Mouse (Mus musculus): ENCODE data around the gene Tmem63c. TPM values are rescaled to one million over a fixed set of nuclear protein-coding genes. Genes with fewer than 3 reads are reported as not detected.

Gene Tmem63c
- 10.3 and 11.1 TPM in 2 replicates for polyA plus RNA-seq (2015; fragmentation: Nextera tagmentation; extraction: Ambion mirVana)

DNA sequence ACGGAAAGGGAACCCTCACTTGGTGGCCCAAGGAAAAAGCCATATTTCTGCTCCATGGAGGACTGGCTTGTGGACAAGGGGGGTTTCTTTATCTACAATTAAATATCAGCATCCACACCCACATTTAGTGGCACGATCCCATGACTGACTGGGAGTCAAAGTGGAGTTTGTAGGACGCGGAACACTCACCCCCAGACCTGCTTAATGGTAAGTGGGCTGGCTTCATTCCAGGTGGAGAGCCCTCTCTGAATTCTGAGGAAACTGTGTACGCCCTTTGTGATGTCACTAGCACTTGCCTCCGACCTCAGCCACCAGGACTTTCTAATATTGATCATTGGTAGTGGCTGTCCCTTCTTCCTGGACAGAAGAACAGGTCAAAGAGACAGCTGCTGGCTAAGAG, at the start of gene Tmem63c:
Gene Tmem63c, plus strand, starts transcription at position 301 of the 400 bp plus-strand sequence.
- no peaks in the 10 kb centered on the region for H3K36me3 ChIP-seq
- ATAC-seq (ENCODE audit: low FRiP score, low read depth), result no peak
- no peaks in the 10 kb centered on the region for H3K9me3 ChIP-seq
- H3K9ac ChIP-seq, result no peak within 1 kb of the TSS
- H3K27me3 ChIP-seq, result no peaks in the 10 kb centered on the region
- 84% methylated on average over 6 of the region's 6 CpGs for WGBS
- H3K4me3 ChIP-seq, result no peak within 1 kb of the TSS
- H3K27ac ChIP-seq (replicated peaks), result no peak within 1 kb of the TSS
- no peaks in the 10 kb centered on the region for H3K4me1 ChIP-seq (replicated peaks)
- no peak within 1 kb of the TSS for H3K4me2 ChIP-seq

DNA sequence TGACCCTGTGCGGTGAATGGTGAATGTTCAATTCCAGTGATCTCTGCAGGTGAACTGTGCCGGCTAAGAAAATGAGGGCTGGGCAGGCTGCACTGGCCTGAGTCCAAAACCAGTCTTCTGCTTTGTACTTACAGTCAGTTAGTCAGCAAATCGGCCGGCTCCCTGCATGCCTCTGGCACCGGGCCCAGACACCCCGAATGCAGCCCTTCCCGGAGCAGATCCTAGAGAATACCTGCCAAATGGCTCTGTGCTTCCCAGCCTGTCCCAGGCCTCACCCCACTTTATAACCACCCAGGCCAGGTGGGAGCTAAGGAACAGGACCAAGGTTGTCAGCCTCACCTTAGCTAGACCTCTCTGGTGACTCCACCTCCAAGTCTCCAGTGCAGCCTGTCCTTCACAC, 47.9 kb upstream of the Tmem63c start:
- Histone ChIP-seq H3K4me2 (no peak overlapping the region), H3K4me1 (replicated peaks) (peaks cover 51% of the 10 kb centered on the region), H3K9ac (no peak overlapping the region), H3K36me3 (no peaks in the 10 kb centered on the region), H3K27me3 (no peaks in the 10 kb centered on the region), H3K27ac (replicated peaks) (peak overlapping the region; percentile 80), H3K9me3 (no peaks in the 10 kb centered on the region), H3K4me3 (no peak overlapping the region)
- WGBS, result 28% methylated on average over 7 of the region's 7 CpGs
- 0 out of 2 replicates have a peak, but pooled peaks have one; percentile 10 for ATAC-seq (ENCODE audit: low FRiP score, low read depth)

DNA sequence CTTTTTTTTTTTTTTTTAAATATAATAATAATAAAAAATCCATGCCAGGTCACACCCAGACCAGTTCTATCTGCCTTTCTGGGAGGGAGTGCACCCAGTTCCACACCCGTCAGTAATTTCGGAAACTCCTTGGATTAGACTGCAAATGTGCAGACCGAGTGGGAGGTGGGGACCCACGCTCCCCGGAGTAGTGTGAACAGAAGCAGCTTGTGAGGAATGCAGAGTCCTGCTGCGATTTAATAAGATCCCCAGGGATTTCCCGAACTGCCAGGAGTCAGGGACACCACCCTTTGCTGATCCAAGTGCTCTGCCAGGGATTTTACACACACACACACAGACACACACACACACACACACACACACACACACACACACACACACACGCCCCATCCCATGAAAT, 47.4 kb upstream of the Tmem63c start:
- Histone ChIP-seq H3K9ac (no peak overlapping the region), H3K4me2 (peak overlapping the region; percentile 57; the same call in 1 of the 2 replicates), H3K4me3 (no peak overlapping the region), H3K27me3 (no peaks in the 10 kb centered on the region), H3K27ac (replicated peaks) (peak overlapping the region; percentile 80), H3K9me3 (no peaks in the 10 kb centered on the region), H3K4me1 (replicated peaks) (peaks cover 55% of the 10 kb centered on the region), H3K36me3 (no peaks in the 10 kb centered on the region)
- 37% methylated on average over 8 of the region's 8 CpGs for WGBS
- no peak for ATAC-seq (ENCODE audit: low FRiP score, low read depth)

DNA sequence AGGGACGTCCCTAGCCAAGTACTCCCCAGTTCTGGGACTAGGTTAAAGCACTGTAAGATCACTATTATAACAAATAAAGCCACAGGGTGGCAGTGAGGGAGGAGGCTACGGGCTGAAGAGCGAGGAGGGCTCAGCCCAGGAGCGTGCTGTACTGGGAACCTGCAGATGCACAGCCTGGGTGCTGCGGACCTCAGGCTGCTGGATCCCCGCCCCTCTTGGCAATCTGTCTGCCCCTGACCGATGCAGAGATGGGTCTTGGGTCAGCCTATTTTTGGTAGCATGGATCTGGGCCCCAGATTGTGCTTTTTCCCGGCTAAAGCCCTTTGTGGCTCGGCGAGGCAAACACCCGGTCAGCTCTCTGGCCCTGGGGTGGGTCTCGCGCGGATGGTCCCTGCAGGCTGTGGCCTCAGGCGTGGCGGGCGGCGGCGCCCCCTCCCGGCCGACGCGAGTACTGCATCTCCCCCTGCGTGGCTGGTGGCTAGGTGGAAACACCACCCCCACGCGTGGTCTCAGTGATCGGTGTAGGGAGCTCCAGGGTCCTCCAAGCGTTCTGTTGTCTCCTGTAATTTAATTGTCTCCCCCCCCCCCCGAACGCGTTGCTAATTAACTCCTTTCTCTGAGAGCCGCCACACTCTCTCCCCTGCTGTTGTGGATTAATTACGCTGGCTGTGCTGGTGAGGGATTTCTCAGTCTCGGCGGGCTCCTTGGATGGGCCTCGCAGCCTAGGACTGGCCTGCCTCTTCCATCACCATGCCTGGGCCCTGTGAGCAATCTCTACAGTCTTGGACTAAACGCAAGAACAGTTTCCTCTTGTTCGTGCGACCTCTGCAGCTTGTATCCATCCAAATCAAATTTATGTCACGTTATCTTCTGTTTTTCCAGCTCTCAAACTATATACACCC, 46.5 kb upstream of the Tmem63c start:
- Histone ChIP-seq H3K9me3 (no peaks in the 10 kb centered on the region), H3K4me1 (replicated peaks) (peaks cover 50% of the 10 kb centered on the region), H3K36me3 (no peaks in the 10 kb centered on the region), H3K9ac (peak overlapping the region; percentile 30), H3K4me2 (peak overlapping the region; percentile 57), H3K27me3 (0 out of 2 replicates have a peak, but pooled peaks cover 1% of the 10 kb centered on the region), H3K4me3 (peak overlapping the region; percentile 31), H3K27ac (replicated peaks) (peak overlapping the region; percentile 80)
- ATAC-seq (ENCODE audit: low FRiP score, low read depth), result peak; percentile 76
- WGBS, result 4% methylated on average over 40 of the region's 40 CpGs

DNA sequence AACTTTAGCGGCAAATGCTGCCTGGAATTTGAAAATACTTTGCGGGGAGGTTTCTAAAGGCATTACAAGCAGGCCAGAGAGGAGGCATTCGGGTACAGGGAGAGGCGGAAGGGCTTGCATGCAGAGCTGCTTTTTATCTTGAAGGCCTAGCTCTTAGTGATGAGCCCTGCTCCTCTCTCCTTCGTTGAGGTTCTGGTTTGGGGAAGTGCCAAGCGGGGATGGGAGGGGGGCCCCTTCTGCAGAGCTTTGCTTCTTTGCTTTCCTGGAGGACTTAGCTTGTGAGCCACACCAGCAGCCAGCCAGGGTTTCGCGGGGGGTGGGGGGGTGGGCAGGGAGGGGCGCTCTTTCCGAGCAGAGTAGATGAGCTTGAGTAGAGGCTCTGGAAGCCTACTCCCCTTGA, 45.4 kb upstream of the Tmem63c start:
- Histone ChIP-seq H3K9ac (no peak overlapping the region), H3K27ac (replicated peaks) (peak overlapping the region; percentile 80; the same call in 1 of the 2 replicates), H3K4me1 (replicated peaks) (peaks cover 50% of the 10 kb centered on the region), H3K4me3 (no peak overlapping the region), H3K4me2 (no peak overlapping the region), H3K9me3 (no peaks in the 10 kb centered on the region), H3K27me3 (0 out of 2 replicates have a peak, but pooled peaks cover 5% of the 10 kb centered on the region), H3K36me3 (no peaks in the 10 kb centered on the region)
- WGBS, result 57% methylated on average over 10 of the region's 10 CpGs
- no peak for ATAC-seq (ENCODE audit: low FRiP score, low read depth)

DNA sequence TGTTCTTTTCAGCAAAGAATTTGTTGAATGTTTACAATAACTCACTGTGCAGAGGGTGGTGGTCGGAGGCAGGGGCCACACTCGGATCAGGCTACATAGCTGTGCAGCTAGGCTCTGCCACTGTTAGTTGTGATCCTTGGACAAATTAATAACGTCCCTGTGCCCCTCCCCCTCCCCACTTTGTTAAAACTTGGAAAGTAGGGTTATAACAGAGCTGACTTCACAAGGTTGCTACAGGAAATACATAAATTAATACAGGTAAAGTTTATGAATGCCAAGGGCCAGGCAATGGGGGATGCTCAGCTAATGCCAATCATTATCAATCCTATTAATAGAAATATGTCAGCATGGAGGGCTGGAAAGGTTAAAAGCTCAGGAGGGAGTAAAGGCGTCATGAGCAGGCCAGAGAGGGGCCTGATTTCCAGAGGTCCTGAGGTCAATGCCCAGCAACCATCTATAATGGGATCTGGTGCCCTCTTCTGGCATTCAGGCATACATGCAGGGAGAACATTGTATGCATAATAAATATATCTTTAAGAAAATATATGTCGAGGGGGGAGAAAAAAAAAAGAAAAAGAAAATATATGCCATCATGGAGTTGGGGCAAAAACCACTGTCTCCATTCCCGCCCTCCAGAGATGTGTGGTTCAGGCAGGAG, 44.5 kb upstream of the Tmem63c start:
- 67% methylated on average over 6 of the region's 6 CpGs for WGBS
- Histone ChIP-seq H3K4me1 (replicated peaks) (peaks cover 50% of the 10 kb centered on the region), H3K4me2 (no peak overlapping the region), H3K27me3 (0 out of 2 replicates have a peak, but pooled peaks cover 5% of the 10 kb centered on the region), H3K4me3 (no peak overlapping the region), H3K27ac (replicated peaks) (no peak overlapping the region), H3K36me3 (no peaks in the 10 kb centered on the region), H3K9ac (no peak overlapping the region), H3K9me3 (no peaks in the 10 kb centered on the region)
- ATAC-seq (ENCODE audit: low FRiP score, low read depth), result no peak

DNA sequence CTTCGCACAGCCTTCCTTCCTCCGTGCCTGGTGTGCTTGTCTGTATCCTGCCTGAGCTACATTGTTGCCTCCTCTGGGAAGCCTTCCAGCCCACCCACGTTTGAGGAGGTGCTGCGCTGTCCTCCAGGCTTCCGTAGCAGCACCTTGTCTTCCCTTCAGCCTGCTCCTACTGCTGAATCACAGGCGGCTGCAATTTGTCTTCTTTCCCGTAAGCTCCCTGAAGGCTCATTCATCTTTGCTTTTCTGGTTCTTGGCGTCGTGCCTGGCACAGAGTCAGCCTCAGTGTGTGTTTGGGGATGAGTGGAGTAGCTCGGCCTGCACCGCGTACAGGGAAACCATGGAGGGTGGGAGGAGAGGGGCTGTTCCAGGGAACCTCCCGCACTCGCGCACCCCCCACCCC, 43.3 kb upstream of the Tmem63c start:
- 0 out of 2 replicates have a peak, but pooled peaks cover 5% of the 10 kb centered on the region for H3K27me3 ChIP-seq
- H3K27ac ChIP-seq (replicated peaks), result 0 out of 2 replicates have a peak overlapping the region, but pooled peaks have one; percentile 3
- H3K4me3 ChIP-seq, result no peak overlapping the region
- WGBS, result 11% methylated on average over 15 of the region's 15 CpGs
- H3K9me3 ChIP-seq, result no peaks in the 10 kb centered on the region
- H3K4me2 ChIP-seq, result peak overlapping the region; percentile 32
- peaks cover 48% of the 10 kb centered on the region for H3K4me1 ChIP-seq (replicated peaks)
- ATAC-seq (ENCODE audit: low FRiP score, low read depth), result no peak
- no peak overlapping the region for H3K9ac ChIP-seq
- H3K36me3 ChIP-seq, result no peaks in the 10 kb centered on the region

DNA sequence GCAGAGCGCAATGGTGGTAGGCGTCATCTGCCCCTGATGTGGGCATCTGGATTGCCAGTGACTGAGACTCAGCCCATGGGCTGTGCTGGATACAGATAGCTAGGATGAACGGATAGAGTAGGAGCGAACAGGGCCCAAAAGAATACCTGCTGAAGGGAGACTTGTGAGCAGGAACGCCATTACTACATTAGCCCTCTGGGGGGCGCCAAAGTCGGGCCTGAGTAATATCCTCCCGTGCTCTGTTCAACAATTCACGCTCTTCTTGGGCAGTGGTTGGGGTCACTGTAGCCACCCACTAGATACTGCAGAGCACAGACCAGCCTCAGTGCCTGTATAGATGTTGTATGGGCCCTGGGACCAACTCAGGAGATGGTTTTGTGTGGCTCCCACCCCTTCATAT, 40.0 kb upstream of the Tmem63c start:
- no peak for ATAC-seq (ENCODE audit: low FRiP score, low read depth)
- no peak overlapping the region for H3K4me3 ChIP-seq
- no peak overlapping the region for H3K27ac ChIP-seq (replicated peaks)
- H3K4me1 ChIP-seq (replicated peaks), result peaks cover 31% of the 10 kb centered on the region
- H3K27me3 ChIP-seq, result peaks cover 18% of the 10 kb centered on the region; the same call in 1 of the 2 replicates
- no peak overlapping the region for H3K9ac ChIP-seq
- WGBS, result 28% methylated on average over 9 of the region's 9 CpGs
- no peaks in the 10 kb centered on the region for H3K9me3 ChIP-seq
- no peaks in the 10 kb centered on the region for H3K36me3 ChIP-seq
- no peak overlapping the region for H3K4me2 ChIP-seq

DNA sequence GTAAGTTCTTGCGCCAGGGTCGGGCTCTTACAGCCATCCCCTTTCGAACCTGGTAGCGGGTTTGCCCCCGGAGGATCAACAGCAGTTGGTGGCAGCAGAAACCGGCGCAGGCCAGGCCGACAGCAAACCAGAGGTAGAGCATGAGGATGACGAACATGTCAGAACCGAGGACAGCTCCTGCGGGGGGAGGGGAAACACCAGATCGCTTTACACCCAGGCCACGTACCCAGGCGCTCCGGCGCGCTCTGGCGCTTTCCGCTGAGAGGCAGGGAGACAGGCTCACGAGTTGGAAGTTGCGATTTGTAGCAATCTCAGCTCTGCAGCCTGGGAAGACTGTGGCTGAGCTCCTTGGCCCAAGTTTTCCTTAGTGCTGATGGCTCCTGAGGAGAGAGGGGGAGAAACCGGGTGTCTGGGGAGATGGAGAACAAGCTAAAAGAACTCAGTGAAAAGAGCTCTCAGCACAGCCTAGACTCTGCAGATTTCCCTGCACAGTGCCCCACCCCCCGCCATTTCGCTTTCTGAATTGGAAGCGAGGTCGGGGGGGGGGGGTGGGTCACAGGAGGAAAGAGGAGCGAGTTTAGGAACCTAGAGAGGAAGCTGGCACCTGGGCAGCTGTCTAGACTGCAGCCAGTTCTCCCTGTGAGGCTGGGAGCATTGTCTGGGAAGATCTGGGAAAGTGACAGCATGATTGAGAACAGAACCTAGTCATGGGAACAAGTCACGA, 37.5 kb upstream of the Tmem63c start:
- peak overlapping the region; percentile 6 for H3K9ac ChIP-seq
- no peak overlapping the region for H3K27ac ChIP-seq (replicated peaks)
- no peaks in the 10 kb centered on the region for H3K9me3 ChIP-seq
- peaks cover 26% of the 10 kb centered on the region for H3K27me3 ChIP-seq
- peak; percentile 65; the same call in 1 of the 2 replicates for ATAC-seq (ENCODE audit: low FRiP score, low read depth)
- WGBS, result 3% methylated on average over 28 of the region's 28 CpGs
- peaks cover 16% of the 10 kb centered on the region for H3K4me1 ChIP-seq (replicated peaks)
- H3K36me3 ChIP-seq, result no peaks in the 10 kb centered on the region
- H3K4me3 ChIP-seq, result peak overlapping the region; percentile 13; the same call in 1 of the 2 replicates
- peak overlapping the region; percentile 46 for H3K4me2 ChIP-seq

DNA sequence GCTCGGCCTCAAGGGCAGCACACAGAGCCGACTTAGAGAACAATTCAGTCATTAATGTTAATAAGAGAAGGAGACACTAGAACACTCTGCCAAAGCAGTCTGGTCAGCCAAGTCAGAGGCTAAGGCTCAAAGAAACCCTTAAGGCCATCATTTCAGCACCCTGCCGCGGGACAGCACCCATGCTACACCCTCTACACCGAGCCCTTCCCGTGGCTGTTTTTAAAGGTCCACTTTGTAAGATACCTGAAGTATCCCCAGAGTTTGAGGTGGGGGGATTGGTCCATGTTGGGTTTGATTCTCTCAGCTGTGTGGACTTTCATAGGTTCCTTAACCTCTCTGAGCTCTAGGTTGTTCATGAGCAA, 37.0 kb upstream of the Tmem63c start:
- H3K27me3 ChIP-seq, result peaks cover 31% of the 10 kb centered on the region
- no peaks in the 10 kb centered on the region for H3K36me3 ChIP-seq
- no peak overlapping the region for H3K27ac ChIP-seq (replicated peaks)
- WGBS, result 4% methylated on average over 6 of the region's 6 CpGs
- H3K9me3 ChIP-seq, result no peaks in the 10 kb centered on the region
- no peak for ATAC-seq (ENCODE audit: low FRiP score, low read depth)
- H3K4me1 ChIP-seq (replicated peaks), result peaks cover 22% of the 10 kb centered on the region
- H3K4me3 ChIP-seq, result no peak overlapping the region
- H3K9ac ChIP-seq, result no peak overlapping the region; the same call in 1 of the 2 replicates
- peak overlapping the region; percentile 46 for H3K4me2 ChIP-seq

DNA sequence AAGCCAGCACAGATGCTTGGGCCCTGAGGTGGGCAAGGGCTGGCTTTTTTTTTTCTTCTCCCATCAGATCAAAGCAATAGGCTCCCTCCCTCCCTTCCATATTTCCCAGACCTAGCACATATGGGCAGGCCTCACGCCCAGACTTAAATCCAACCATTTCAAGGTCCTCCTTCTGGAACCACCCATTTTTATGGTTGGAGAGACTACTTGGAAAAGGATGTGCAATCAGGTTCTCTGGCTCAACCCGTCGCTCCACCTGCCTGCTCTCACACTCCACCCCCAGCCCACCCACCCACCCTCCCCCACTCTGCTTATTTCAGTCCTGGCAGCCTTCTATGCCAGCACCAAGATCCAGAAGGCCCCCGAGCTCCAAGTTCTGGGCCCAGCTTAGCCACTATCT, 34.6 kb upstream of the Tmem63c start:
- Histone ChIP-seq H3K9ac (no peak overlapping the region), H3K9me3 (no peaks in the 10 kb centered on the region), H3K27ac (replicated peaks) (no peak overlapping the region), H3K4me3 (no peak overlapping the region), H3K4me2 (no peak overlapping the region), H3K4me1 (replicated peaks) (peaks cover 44% of the 10 kb centered on the region), H3K36me3 (no peaks in the 10 kb centered on the region), H3K27me3 (peaks cover 30% of the 10 kb centered on the region)
- no peak for ATAC-seq (ENCODE audit: low FRiP score, low read depth)
- WGBS, result 80% methylated on average over 4 of the region's 4 CpGs
